Mouse (Mus musculus): ENCODE results near the gene Tpbg. TPM values are rescaled to one million over a fixed set of nuclear protein-coding genes. Genes with fewer than 3 reads are reported as not detected.
A peak's percentile ranks its signal among the peaks of the same experiment; 100 is the strongest.

Tpbg gene
- polyA plus RNA-seq, 1 experiment from 2014 or later: 17.7 TPM

GRCm38 (mm10) chr9:85843031-85843890 is 1.1 kb downstream of the Tpbg start:
- H3K27ac ChIP-seq (ENCODE audit: low read depth, low read length): peak overlapping the region; percentile 84
- H3K9ac ChIP-seq (ENCODE audit: low read depth, low read length): peak overlapping the region; percentile 83
- under 1% methylated on average over 57 of the region's 65 CpGs for WGBS
- H3K4me2 ChIP-seq (ENCODE audit: low read length): peak overlapping the region; percentile 96
- no peaks in the 10 kb centered on the region for H3K36me3 ChIP-seq (ENCODE audit: control insufficient read depth, insufficient read depth, low read length)
- H3K27me3 ChIP-seq (replicated peaks; ENCODE audit: control insufficient read depth, insufficient read depth, low read length): no peaks in the 10 kb centered on the region
- peak overlapping the region; percentile 78 for H3K4me3 ChIP-seq (ENCODE audit: low read length)
- peaks cover 11% of the 10 kb centered on the region for H3K4me1 ChIP-seq (ENCODE audit: control insufficient read depth, insufficient read depth, low read depth, low read length)
- ATAC-seq: peak; percentile 68
- no peaks in the 10 kb centered on the region; the same call in 1 of the 2 replicates for H3K9me3 ChIP-seq (ENCODE audit: control insufficient read depth, low read length)

- Histone ChIP-seq H3K36me3 (ENCODE audit: control insufficient read depth, insufficient read depth, low read length) (no peaks in the 10 kb centered on the region), H3K9me3 (ENCODE audit: control insufficient read depth, low read length) (no peaks in the 10 kb centered on the region; the same call in 1 of the 2 replicates), H3K27ac (ENCODE audit: low read depth, low read length) (peak overlapping the region; percentile 84; the same call in 1 of the 2 replicates), H3K27me3 (replicated peaks; ENCODE audit: control insufficient read depth, insufficient read depth, low read length) (no peaks in the 10 kb centered on the region), H3K9ac (ENCODE audit: low read depth, low read length) (peak overlapping the region; percentile 83), H3K4me3 (ENCODE audit: low read length) (peak overlapping the region; percentile 78), H3K4me1 (ENCODE audit: control insufficient read depth, insufficient read depth, low read depth, low read length) (peaks cover 11% of the 10 kb centered on the region), H3K4me2 (ENCODE audit: low read length) (peak overlapping the region; percentile 96)
- ATAC-seq: peak; percentile 50
- WGBS: 3% methylated on average over 68 of the region's 80 CpGs
These were observed 1.9 kb downstream of the Tpbg start for GRCm38 (mm10) chr9:85843891-85844646.

- Histone ChIP-seq H3K27ac (ENCODE audit: low read depth, low read length) (no peak overlapping the region), H3K4me3 (ENCODE audit: low read length) (peak overlapping the region; percentile 78), H3K36me3 (ENCODE audit: control insufficient read depth, insufficient read depth, low read length) (no peaks in the 10 kb centered on the region), H3K27me3 (replicated peaks; ENCODE audit: control insufficient read depth, insufficient read depth, low read length) (no peaks in the 10 kb centered on the region), H3K4me1 (ENCODE audit: control insufficient read depth, insufficient read depth, low read depth, low read length) (peaks cover 11% of the 10 kb centered on the region), H3K9ac (ENCODE audit: low read depth, low read length) (no peak overlapping the region; the same call in 1 of the 2 replicates), H3K4me2 (ENCODE audit: low read length) (peak overlapping the region; percentile 96), H3K9me3 (ENCODE audit: control insufficient read depth, low read length) (no peaks in the 10 kb centered on the region; the same call in 1 of the 2 replicates)
- no peak for ATAC-seq
- WGBS: 73% methylated on average over 9 of the region's 9 CpGs
These were observed 2.4 kb downstream of the Tpbg start for GRCm38 (mm10) chr9:85844647-85844983.

GRCm38 (mm10) chr9:85846186-85846585 is 4.0 kb downstream of the Tpbg start:
- Histone ChIP-seq H3K27ac (ENCODE audit: low read depth, low read length) (no peak overlapping the region), H3K27me3 (replicated peaks; ENCODE audit: control insufficient read depth, insufficient read depth, low read length) (no peaks in the 10 kb centered on the region), H3K36me3 (ENCODE audit: control insufficient read depth, insufficient read depth, low read length) (no peaks in the 10 kb centered on the region), H3K9ac (ENCODE audit: low read depth, low read length) (no peak overlapping the region), H3K4me3 (ENCODE audit: low read length) (no peak overlapping the region), H3K9me3 (ENCODE audit: control insufficient read depth, low read length) (no peaks in the 10 kb centered on the region), H3K4me1 (ENCODE audit: control insufficient read depth, insufficient read depth, low read depth, low read length) (peaks cover 11% of the 10 kb centered on the region), H3K4me2 (ENCODE audit: low read length) (peak overlapping the region; percentile 10; the same call in 1 of the 2 replicates)
- no peak for ATAC-seq
- 64% methylated on average over 2 of the region's 2 CpGs for WGBS

- Histone ChIP-seq H3K27me3 (replicated peaks; ENCODE audit: control insufficient read depth, insufficient read depth, low read length) (no peaks in the 10 kb centered on the region), H3K9me3 (ENCODE audit: control insufficient read depth, low read length) (no peaks in the 10 kb centered on the region), H3K9ac (ENCODE audit: low read depth, low read length) (no peak overlapping the region), H3K36me3 (ENCODE audit: control insufficient read depth, insufficient read depth, low read length) (no peaks in the 10 kb centered on the region), H3K4me2 (ENCODE audit: low read length) (no peak overlapping the region), H3K4me1 (ENCODE audit: control insufficient read depth, insufficient read depth, low read depth, low read length) (no peaks in the 10 kb centered on the region), H3K27ac (ENCODE audit: low read depth, low read length) (no peak overlapping the region), H3K4me3 (ENCODE audit: low read length) (no peak overlapping the region)
- ATAC-seq: no peak
- WGBS: 88% methylated on average over 4 of the region's 4 CpGs
These were observed 12.6 kb downstream of the Tpbg start for GRCm38 (mm10) chr9:85854780-85855179.

- WGBS: 58% methylated on average over 6 of the region's 6 CpGs
- no peaks in the 10 kb centered on the region for H3K9me3 ChIP-seq (ENCODE audit: control insufficient read depth, low read length)
- no peak overlapping the region for H3K9ac ChIP-seq (ENCODE audit: low read depth, low read length)
- no peaks in the 10 kb centered on the region for H3K27me3 ChIP-seq (replicated peaks; ENCODE audit: control insufficient read depth, insufficient read depth, low read length)
- no peaks in the 10 kb centered on the region for H3K36me3 ChIP-seq (ENCODE audit: control insufficient read depth, insufficient read depth, low read length)
- no peak overlapping the region for H3K27ac ChIP-seq (ENCODE audit: low read depth, low read length)
- H3K4me2 ChIP-seq (ENCODE audit: low read length): no peak overlapping the region
- H3K4me3 ChIP-seq (ENCODE audit: low read length): no peak overlapping the region
- no peaks in the 10 kb centered on the region for H3K4me1 ChIP-seq (ENCODE audit: control insufficient read depth, insufficient read depth, low read depth, low read length)
- ATAC-seq: peak; percentile 79
These were observed 14.3 kb downstream of the Tpbg start for GRCm38 (mm10) chr9:85856511-85856910.

- Histone ChIP-seq H3K36me3 (ENCODE audit: control insufficient read depth, insufficient read depth, low read length) (no peaks in the 10 kb centered on the region), H3K27me3 (replicated peaks; ENCODE audit: control insufficient read depth, insufficient read depth, low read length) (no peaks in the 10 kb centered on the region), H3K4me1 (ENCODE audit: control insufficient read depth, insufficient read depth, low read depth, low read length) (no peaks in the 10 kb centered on the region), H3K9ac (ENCODE audit: low read depth, low read length) (no peak overlapping the region), H3K4me3 (ENCODE audit: low read length) (no peak overlapping the region), H3K9me3 (ENCODE audit: control insufficient read depth, low read length) (no peaks in the 10 kb centered on the region), H3K27ac (ENCODE audit: low read depth, low read length) (no peak overlapping the region), H3K4me2 (ENCODE audit: low read length) (no peak overlapping the region)
- WGBS: 46% methylated on average over 4 of the region's 4 CpGs
- ATAC-seq: no peak
These were observed 18.9 kb downstream of the Tpbg start for GRCm38 (mm10) chr9:85861065-85861464.

GRCm38 (mm10) chr9:85862562-85862961 is 20.4 kb downstream of the Tpbg start:
- Histone ChIP-seq H3K9me3 (ENCODE audit: control insufficient read depth, low read length) (no peaks in the 10 kb centered on the region), H3K27ac (ENCODE audit: low read depth, low read length) (no peak overlapping the region), H3K9ac (ENCODE audit: low read depth, low read length) (no peak overlapping the region), H3K4me2 (ENCODE audit: low read length) (no peak overlapping the region), H3K27me3 (replicated peaks; ENCODE audit: control insufficient read depth, insufficient read depth, low read length) (no peaks in the 10 kb centered on the region), H3K4me1 (ENCODE audit: control insufficient read depth, insufficient read depth, low read depth, low read length) (no peaks in the 10 kb centered on the region), H3K36me3 (ENCODE audit: control insufficient read depth, insufficient read depth, low read length) (no peaks in the 10 kb centered on the region), H3K4me3 (ENCODE audit: low read length) (no peak overlapping the region)
- 76% methylated on average over 6 of the region's 6 CpGs for WGBS
- no peak for ATAC-seq

GRCm38 (mm10) chr9:85872908-85873307 is 30.7 kb downstream of the Tpbg start:
- H3K4me2 ChIP-seq (ENCODE audit: low read length): no peak overlapping the region
- no peak overlapping the region for H3K9ac ChIP-seq (ENCODE audit: low read depth, low read length)
- ATAC-seq: no peak
- H3K4me1 ChIP-seq (ENCODE audit: control insufficient read depth, insufficient read depth, low read depth, low read length): no peaks in the 10 kb centered on the region
- no peak overlapping the region for H3K4me3 ChIP-seq (ENCODE audit: low read length)
- H3K27me3 ChIP-seq (replicated peaks; ENCODE audit: control insufficient read depth, insufficient read depth, low read length): no peaks in the 10 kb centered on the region
- H3K9me3 ChIP-seq (ENCODE audit: control insufficient read depth, low read length): no peaks in the 10 kb centered on the region
- WGBS: 83% methylated on average over 7 of the region's 7 CpGs
- H3K27ac ChIP-seq (ENCODE audit: low read depth, low read length): no peak overlapping the region
- H3K36me3 ChIP-seq (ENCODE audit: control insufficient read depth, insufficient read depth, low read length): no peaks in the 10 kb centered on the region

Measured in hindbrain, embryonic 16.5 days (tissue).